Mouse (Mus musculus) c-Kit-negative CD71-positive TER-119-positive erythroid progenitor cells, embryonic 14.5 days (primary cell): Measurements from ENCODE around the gene Cfdp1.

ENCODE experiments used
- DNase-seq: peaks from one replicate; pipeline ENCODE4 v3.0.0-alpha.2; 2013; ENCODE audit warnings: low read depth, low spot score

Gene Cfdp1

GRCm38 (mm10) chr8:111853861-111854501, at the start of gene Cfdp1:
Gene Cfdp1 (minus strand): TSS chr8:111854291.
- peak; percentile 92 for DNase-seq

GRCm38 (mm10) chr8:111902080-111902479, 48.0 kb upstream of the Cfdp1 start:
- DNase-seq: no peak

- no peak for DNase-seq
Observed at GRCm38 (mm10) chr8:111898586-111898985, 44.5 kb upstream of the Cfdp1 start.

GRCm38 (mm10) chr8:111894955-111895354, 40.9 kb upstream of the Cfdp1 start:
- no peak for DNase-seq

GRCm38 (mm10) chr8:111892615-111893014, 38.5 kb upstream of the Cfdp1 start:
- DNase-seq: no peak

- no peak for DNase-seq
Observed at GRCm38 (mm10) chr8:111891983-111892382, 37.9 kb upstream of the Cfdp1 start.

- DNase-seq: no peak
Observed at GRCm38 (mm10) chr8:111890911-111891303, 36.8 kb upstream of the Cfdp1 start.

- no peak for DNase-seq
Observed at GRCm38 (mm10) chr8:111889931-111890910, 36.1 kb upstream of the Cfdp1 start.

GRCm38 (mm10) chr8:111888091-111888650, 34.1 kb upstream of the Cfdp1 start:
- no peak for DNase-seq

GRCm38 (mm10) chr8:111887479-111887878, 33.4 kb upstream of the Cfdp1 start:
- DNase-seq: no peak

- DNase-seq: no peak
Observed at GRCm38 (mm10) chr8:111883615-111884014, 29.5 kb upstream of the Cfdp1 start.

- no peak for DNase-seq
Observed at GRCm38 (mm10) chr8:111881591-111881990, 27.5 kb upstream of the Cfdp1 start.

GRCm38 (mm10) chr8:111877711-111878110, 23.6 kb upstream of the Cfdp1 start:
- DNase-seq: no peak

GRCm38 (mm10) chr8:111876355-111876948, 22.4 kb upstream of the Cfdp1 start, which contains the start of gene Tmem170:
Gene Tmem170 (minus strand): TSS chr8:111876750.
- DNase-seq: peak; percentile 100

GRCm38 (mm10) chr8:111875758-111876157, 21.7 kb upstream of the Cfdp1 start:
- DNase-seq: no peak

- DNase-seq: no peak
Observed at GRCm38 (mm10) chr8:111871278-111871677, 17.2 kb upstream of the Cfdp1 start.

- no peak for DNase-seq
Observed at GRCm38 (mm10) chr8:111870379-111870778, 16.3 kb upstream of the Cfdp1 start.

GRCm38 (mm10) chr8:111868664-111869063, 14.6 kb upstream of the Cfdp1 start:
- no peak for DNase-seq

GRCm38 (mm10) chr8:111865857-111866256, 11.8 kb upstream of the Cfdp1 start:
- no peak for DNase-seq

- DNase-seq: no peak
Observed at GRCm38 (mm10) chr8:111865130-111865852, 11.2 kb upstream of the Cfdp1 start.

GRCm38 (mm10) chr8:111864648-111865047, 10.6 kb upstream of the Cfdp1 start:
- no peak for DNase-seq
